Mouse (Mus musculus): ENCODE data around the gene Mxd3. TPM values are rescaled to one million over a fixed set of nuclear protein-coding genes. Genes with fewer than 3 reads are reported as not detected.

Gene Mxd3
- 24.3 and 26.0 TPM in 2 replicates for polyA plus RNA-seq (2016; fragmentation: Nextera tagmentation; extraction: Ambion mirVana)

- H3K4me2 ChIP-seq (replicated peaks), result peak within 1 kb of the TSS; percentile 93
- peak within 1 kb of the TSS; percentile 70 for H3K4me3 ChIP-seq
- peak within 1 kb of the TSS; percentile 73 for H3K9ac ChIP-seq
- H3K9me3 ChIP-seq, result no peaks in the 10 kb centered on the region
- peaks cover 14% of the 10 kb centered on the region for H3K36me3 ChIP-seq
- no peaks in the 10 kb centered on the region for H3K27me3 ChIP-seq (replicated peaks)
- peaks cover 33% of the 10 kb centered on the region for H3K4me1 ChIP-seq
- peak within 1 kb of the TSS; percentile 75 for H3K27ac ChIP-seq
- 1% methylated on average over 80 of the region's 82 CpGs for WGBS
- peak; percentile 86 for ATAC-seq (ENCODE audit: low FRiP score, low read depth)
Measured at GRCm38 (mm10) chr13:55329683-55330566, at the start of gene Mxd3. Gene Mxd3 (minus strand): TSS chr13:55329823.

GRCm38 (mm10) chr13:55378907-55379580, 49.4 kb upstream of the Mxd3 start:
- no peaks in the 10 kb centered on the region for H3K36me3 ChIP-seq
- H3K9me3 ChIP-seq, result no peaks in the 10 kb centered on the region
- no peaks in the 10 kb centered on the region for H3K4me1 ChIP-seq
- H3K9ac ChIP-seq, result no peak overlapping the region
- WGBS, result 4% methylated on average over 32 of the region's 32 CpGs
- H3K27ac ChIP-seq, result no peak overlapping the region
- H3K27me3 ChIP-seq (replicated peaks), result peaks cover 57% of the 10 kb centered on the region
- H3K4me2 ChIP-seq (replicated peaks), result peak overlapping the region; percentile 22; the same call in 1 of the 2 replicates
- no peak for ATAC-seq (ENCODE audit: low FRiP score, low read depth)
- H3K4me3 ChIP-seq, result 0 out of 2 replicates have a peak overlapping the region, but pooled peaks have one; percentile 3

DNA sequence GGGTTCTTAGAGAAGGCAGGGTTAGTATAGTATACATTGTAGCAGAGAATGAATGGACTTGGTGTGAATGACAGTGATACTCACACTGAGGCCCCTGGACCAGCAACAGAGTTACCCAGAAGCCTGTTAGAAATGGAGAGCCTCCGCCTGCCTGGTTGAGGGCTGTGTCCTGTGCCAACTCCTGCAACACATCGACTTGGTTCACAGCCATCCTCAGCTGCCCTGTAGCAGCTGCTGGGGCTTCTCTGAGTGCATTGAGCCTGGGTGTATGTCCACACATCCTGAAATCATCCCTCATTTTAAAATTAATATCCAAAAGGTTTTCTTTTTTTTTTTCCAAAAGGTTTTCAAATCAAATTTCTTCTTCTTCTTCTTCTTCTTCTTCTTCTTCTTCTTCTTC, 46.3 kb upstream of the Mxd3 start:
- Histone ChIP-seq H3K4me2 (replicated peaks) (no peak overlapping the region), H3K9ac (no peak overlapping the region), H3K9me3 (no peaks in the 10 kb centered on the region), H3K4me1 (no peaks in the 10 kb centered on the region), H3K36me3 (no peaks in the 10 kb centered on the region), H3K4me3 (no peak overlapping the region), H3K27ac (no peak overlapping the region), H3K27me3 (replicated peaks) (peaks cover 55% of the 10 kb centered on the region)
- ATAC-seq (ENCODE audit: low FRiP score, low read depth), result no peak
- WGBS, result 70% methylated on average over 2 of the region's 2 CpGs

DNA sequence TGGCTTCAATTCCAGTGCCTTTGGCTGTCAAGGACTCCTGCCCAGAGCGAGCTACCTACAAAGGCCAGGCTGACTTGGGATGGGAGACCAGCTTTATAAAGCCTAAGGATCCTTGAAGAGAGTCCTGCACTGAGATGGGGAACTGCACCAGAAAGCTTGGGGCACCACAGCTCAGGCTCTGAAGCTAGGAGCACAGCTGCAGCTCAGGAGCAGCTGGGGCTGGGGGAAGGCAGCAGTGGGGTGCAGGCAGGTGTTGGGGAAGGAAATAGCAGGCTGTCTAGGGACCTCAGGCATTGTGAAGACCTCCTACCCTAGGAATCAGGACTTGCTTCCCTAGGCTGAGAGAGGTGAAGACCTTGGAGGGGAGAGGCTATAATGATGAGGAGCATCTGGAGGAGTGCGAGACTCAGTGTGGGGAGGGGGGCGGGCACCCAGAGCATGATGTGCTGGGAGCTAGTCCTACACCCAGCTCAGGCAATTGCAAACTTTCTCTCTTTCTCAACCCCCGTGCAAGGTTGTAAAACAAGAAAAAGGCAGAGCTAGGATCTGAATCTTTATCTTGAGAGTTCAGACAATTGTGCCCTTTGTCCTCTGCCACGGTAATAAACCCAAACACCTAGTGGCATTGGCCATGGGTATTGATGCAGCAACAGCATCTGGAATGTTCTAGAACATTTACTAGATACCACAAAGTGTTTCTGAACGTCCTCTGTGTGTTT, 44.7 kb upstream of the Mxd3 start:
- H3K36me3 ChIP-seq, result no peaks in the 10 kb centered on the region
- 57% methylated on average over 6 of the region's 6 CpGs for WGBS
- H3K9ac ChIP-seq, result no peak overlapping the region
- H3K4me3 ChIP-seq, result no peak overlapping the region
- no peaks in the 10 kb centered on the region for H3K4me1 ChIP-seq
- H3K9me3 ChIP-seq, result no peaks in the 10 kb centered on the region
- no peak for ATAC-seq (ENCODE audit: low FRiP score, low read depth)
- H3K27me3 ChIP-seq (replicated peaks), result peaks cover 41% of the 10 kb centered on the region
- H3K27ac ChIP-seq, result no peak overlapping the region
- H3K4me2 ChIP-seq (replicated peaks), result no peak overlapping the region

GRCm38 (mm10) chr13:55371740-55372139, 42.1 kb upstream of the Mxd3 start:
- Histone ChIP-seq H3K4me2 (replicated peaks) (no peak overlapping the region), H3K27me3 (replicated peaks) (peaks cover 19% of the 10 kb centered on the region; the same call in 1 of the 2 replicates)
- 59% methylated on average over 5 of the region's 5 CpGs for WGBS

GRCm38 (mm10) chr13:55371007-55371681, 41.5 kb upstream of the Mxd3 start:
- no peak for ATAC-seq (ENCODE audit: low FRiP score, low read depth)
- Histone ChIP-seq H3K27me3 (replicated peaks) (peaks cover 19% of the 10 kb centered on the region; the same call in 1 of the 2 replicates), H3K27ac (no peak overlapping the region), H3K4me3 (no peak overlapping the region), H3K9ac (no peak overlapping the region), H3K9me3 (no peaks in the 10 kb centered on the region), H3K4me1 (no peaks in the 10 kb centered on the region), H3K4me2 (replicated peaks) (no peak overlapping the region), H3K36me3 (no peaks in the 10 kb centered on the region)
- WGBS, result 70% methylated on average over 8 of the region's 8 CpGs

More at GRCm38 (mm10) chr13:55371740-55372139, 42.1 kb upstream of the Mxd3 start:
- Histone ChIP-seq H3K9ac (no peak overlapping the region), H3K4me3 (no peak overlapping the region), H3K27ac (no peak overlapping the region), H3K4me1 (no peaks in the 10 kb centered on the region), H3K9me3 (no peaks in the 10 kb centered on the region), H3K36me3 (no peaks in the 10 kb centered on the region)
- no peak for ATAC-seq (ENCODE audit: low FRiP score, low read depth)

- 61% methylated on average over 3 of the region's 3 CpGs for WGBS
- ATAC-seq (ENCODE audit: low FRiP score, low read depth), result no peak
- H3K4me1 ChIP-seq, result no peaks in the 10 kb centered on the region
- no peak overlapping the region for H3K9ac ChIP-seq
- H3K27me3 ChIP-seq (replicated peaks), result peaks cover 16% of the 10 kb centered on the region; the same call in 1 of the 2 replicates
- no peak overlapping the region for H3K4me3 ChIP-seq
- no peak overlapping the region for H3K27ac ChIP-seq
- no peaks in the 10 kb centered on the region for H3K9me3 ChIP-seq
- no peaks in the 10 kb centered on the region for H3K36me3 ChIP-seq
- H3K4me2 ChIP-seq (replicated peaks), result no peak overlapping the region
Measured at GRCm38 (mm10) chr13:55370234-55370633, 40.6 kb upstream of the Mxd3 start.

DNA sequence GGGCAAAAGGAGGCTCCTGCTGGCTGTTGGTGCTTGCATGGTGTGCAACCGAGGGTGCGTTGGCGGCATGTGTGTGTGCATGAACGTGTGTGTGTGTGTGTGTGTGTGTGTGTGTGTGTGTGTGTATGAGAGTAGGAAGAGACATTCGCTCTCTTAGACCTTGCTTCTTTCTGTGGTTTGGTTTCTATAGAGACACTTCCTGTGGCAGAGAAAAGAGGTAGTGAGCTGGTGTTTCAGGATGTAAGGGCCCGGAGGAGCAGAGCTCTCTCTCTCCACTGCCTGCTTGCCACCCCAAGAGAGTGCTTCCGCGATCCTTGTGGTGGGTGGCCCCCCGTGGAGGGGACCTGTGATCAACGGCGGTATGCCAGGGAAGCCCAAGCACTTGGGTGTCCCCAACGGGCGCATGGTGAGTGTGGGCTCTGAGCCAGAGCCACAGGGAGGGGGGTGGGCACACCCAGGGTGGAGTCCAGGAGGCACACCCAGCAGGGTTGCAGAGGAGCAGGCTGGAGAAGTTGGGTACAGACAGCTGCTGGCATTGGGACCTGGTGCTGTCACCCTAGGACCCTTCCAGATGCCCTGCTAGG, 40.0 kb upstream of the Mxd3 start, which contains the start of gene Rgs14:
Gene Rgs14 (plus strand): TSS at position 202 of the 584 bp plus-strand sequence.
- ATAC-seq (ENCODE audit: low FRiP score, low read depth), result no peak
- Histone ChIP-seq H3K9me3 (no peaks in the 10 kb centered on the region), H3K4me1 (no peaks in the 10 kb centered on the region), H3K36me3 (no peaks in the 10 kb centered on the region), H3K27me3 (replicated peaks) (peaks cover 16% of the 10 kb centered on the region; the same call in 1 of the 2 replicates), H3K4me3 (no peak within 1 kb of the TSS), H3K9ac (no peak within 1 kb of the TSS), H3K4me2 (replicated peaks) (no peak within 1 kb of the TSS), H3K27ac (no peak within 1 kb of the TSS)
- 70% methylated on average over 13 of the region's 13 CpGs for WGBS

GRCm38 (mm10) chr13:55368401-55368800, 38.8 kb upstream of the Mxd3 start:
- Histone ChIP-seq H3K9me3 (no peaks in the 10 kb centered on the region), H3K27me3 (replicated peaks) (peaks cover 11% of the 10 kb centered on the region; the same call in 1 of the 2 replicates), H3K4me2 (replicated peaks) (no peak overlapping the region), H3K27ac (no peak overlapping the region), H3K36me3 (no peaks in the 10 kb centered on the region), H3K4me3 (no peak overlapping the region), H3K4me1 (no peaks in the 10 kb centered on the region), H3K9ac (no peak overlapping the region)
- WGBS, result 81% methylated on average over 7 of the region's 7 CpGs
- ATAC-seq (ENCODE audit: low FRiP score, low read depth), result no peak

GRCm38 (mm10) chr13:55362453-55363060, 32.9 kb upstream of the Mxd3 start, which contains the start of gene Lman2:
Gene Lman2 (minus strand): TSS chr13:55362783.
- peaks cover 33% of the 10 kb centered on the region for H3K36me3 ChIP-seq
- under 1% methylated on average over 35 of the region's 35 CpGs for WGBS
- H3K9me3 ChIP-seq, result no peaks in the 10 kb centered on the region
- peak within 1 kb of the TSS; percentile 91 for H3K4me2 ChIP-seq (replicated peaks)
- H3K4me3 ChIP-seq, result peak within 1 kb of the TSS; percentile 98
- H3K4me1 ChIP-seq, result peaks cover 15% of the 10 kb centered on the region
- H3K27me3 ChIP-seq (replicated peaks), result no peaks in the 10 kb centered on the region
- peak within 1 kb of the TSS; percentile 83 for H3K9ac ChIP-seq
- peak; percentile 98 for ATAC-seq (ENCODE audit: low FRiP score, low read depth)
- peak within 1 kb of the TSS; percentile 80 for H3K27ac ChIP-seq

Data from neural tube, embryonic 12.5 days (tissue).